Mouse (Mus musculus) kidney, adult 2 months (tissue): ENCODE data around the gene Bahd1.

ENCODE experiments used
- CTCF ChIP-seq: fragments of 200-500 bp; conservative IDR thresholded peaks from 2 replicates; pipeline ENCODE4 v1.5.1; 2011; ENCODE audit warnings: low read depth, mild to moderate bottlenecking, control low read depth, low read length, moderate library complexity, mixed read lengths; ENCODE audit not compliant: insufficient read depth, insufficient read length
- POLR2A ChIP-seq: fragments of 200-500 bp; IDR thresholded peaks from one replicate; pipeline ENCODE4 v1.6.1; 2011; ENCODE audit warnings: low read depth, low read length, control low read depth

DNA sequence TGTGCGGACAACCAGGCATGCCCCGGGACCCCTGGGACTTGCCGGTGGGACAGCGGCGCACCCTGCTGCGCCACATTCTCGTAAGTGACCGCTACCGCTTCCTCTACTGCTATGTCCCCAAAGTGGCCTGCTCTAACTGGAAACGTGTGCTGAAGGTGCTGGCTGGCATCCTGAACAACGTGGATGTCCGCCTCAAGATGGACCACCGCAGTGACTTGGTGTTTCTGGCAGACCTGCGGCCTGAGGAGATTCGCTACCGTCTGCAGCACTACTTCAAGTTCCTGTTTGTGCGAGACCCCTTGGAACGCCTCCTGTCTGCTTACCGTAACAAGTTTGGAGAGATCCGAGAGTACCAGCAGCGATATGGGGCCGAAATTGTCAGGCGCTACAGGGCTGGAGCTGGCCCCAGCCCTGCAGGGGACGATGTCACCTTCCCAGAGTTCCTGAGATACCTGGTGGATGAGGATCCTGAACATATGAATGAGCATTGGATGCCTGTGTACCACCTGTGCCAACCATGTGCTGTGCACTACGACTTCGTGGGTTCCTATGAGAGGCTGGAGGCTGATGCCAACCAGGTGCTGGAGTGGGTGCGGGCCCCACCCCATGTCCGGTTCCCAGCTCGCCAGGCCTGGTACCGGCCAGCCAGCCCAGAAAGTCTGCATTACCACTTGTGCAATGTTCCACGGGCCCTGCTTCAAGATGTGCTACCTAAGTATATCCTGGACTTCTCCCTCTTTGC is 27.0 kb downstream of the Bahd1 start:
- no peak for TF ChIP-seq POLR2A
- no peak for TF ChIP-seq CTCF
